Mouse (Mus musculus): ENCODE measurements around the gene Tut1. TPM values are rescaled to one million over a fixed set of nuclear protein-coding genes. Genes with fewer than 3 reads are reported as not detected.

Tut1 gene
- polyA plus RNA-seq (2011; ENCODE audit: insufficient read depth, insufficient read length, low read depth, missing spikeins): 26.4 and 30.1 TPM in 2 replicates

- H3K27me3 ChIP-seq (ENCODE audit: control insufficient read depth, insufficient read depth, low read length, poor library complexity, severe bottlenecking): no peaks in the 10 kb centered on the region
- peak within 1 kb of the TSS; percentile 96 for H3K4me3 ChIP-seq (ENCODE audit: low read depth, low read length)
- H3K9me3 ChIP-seq (replicated peaks; ENCODE audit: control insufficient read depth, insufficient read depth, low read length, poor library complexity, severe bottlenecking): no peaks in the 10 kb centered on the region
- TF ChIP-seq CTCF (IDR thresholded peaks at IDR 0.05; ENCODE audit: low read depth, low read length) (no peak), EP300 (IDR thresholded peaks at IDR 0.05; ENCODE audit: insufficient read depth, low read depth, low read length) (peak; percentile 46; the same call in 1 of the 2 replicates), POLR2A (IDR thresholded peaks at IDR 0.05; ENCODE audit: insufficient read depth, low read length) (peak; percentile 74)
- H3K27ac ChIP-seq (ENCODE audit: insufficient read depth, low read length): peak within 1 kb of the TSS; percentile 41
- no peaks in the 10 kb centered on the region for H3K4me1 ChIP-seq (ENCODE audit: control insufficient read depth, insufficient read depth, low read length)
- peak within 1 kb of the TSS; percentile 85 for H3K9ac ChIP-seq (ENCODE audit: low read depth, poor library complexity, severe bottlenecking)
- H3K36me3 ChIP-seq (ENCODE audit: control insufficient read depth, insufficient read depth, low read length, poor library complexity, severe bottlenecking): peaks cover 44% of the 10 kb centered on the region
Observed at GRCm38 (mm10) chr19:8953135-8954039, at the start of gene Tut1. Gene Tut1 (plus strand): TSS chr19:8953847.

- H3K9ac ChIP-seq (ENCODE audit: low read depth, poor library complexity, severe bottlenecking): no peak overlapping the region
- no peaks in the 10 kb centered on the region for H3K9me3 ChIP-seq (replicated peaks; ENCODE audit: control insufficient read depth, insufficient read depth, low read length, poor library complexity, severe bottlenecking)
- no peaks in the 10 kb centered on the region for H3K4me1 ChIP-seq (ENCODE audit: control insufficient read depth, insufficient read depth, low read length)
- no peaks in the 10 kb centered on the region for H3K27me3 ChIP-seq (ENCODE audit: control insufficient read depth, insufficient read depth, low read length, poor library complexity, severe bottlenecking)
- no peak overlapping the region for H3K27ac ChIP-seq (ENCODE audit: insufficient read depth, low read length)
- no peak overlapping the region for H3K4me3 ChIP-seq (ENCODE audit: low read depth, low read length)
- peaks cover 86% of the 10 kb centered on the region for H3K36me3 ChIP-seq (ENCODE audit: control insufficient read depth, insufficient read depth, low read length, poor library complexity, severe bottlenecking)
- TF ChIP-seq EP300 (IDR thresholded peaks at IDR 0.05; ENCODE audit: insufficient read depth, low read depth, low read length) (no peak), CTCF (IDR thresholded peaks at IDR 0.05; ENCODE audit: low read depth, low read length) (no peak)
Observed at GRCm38 (mm10) chr19:8908531-8908930, 45.1 kb upstream of the Tut1 start.

GRCm38 (mm10) chr19:8911810-8912209 is 41.8 kb upstream of the Tut1 start:
- H3K9ac ChIP-seq (ENCODE audit: low read depth, poor library complexity, severe bottlenecking): no peak overlapping the region
- H3K36me3 ChIP-seq (ENCODE audit: control insufficient read depth, insufficient read depth, low read length, poor library complexity, severe bottlenecking): peaks cover 87% of the 10 kb centered on the region
- no peaks in the 10 kb centered on the region for H3K27me3 ChIP-seq (ENCODE audit: control insufficient read depth, insufficient read depth, low read length, poor library complexity, severe bottlenecking)
- H3K9me3 ChIP-seq (replicated peaks; ENCODE audit: control insufficient read depth, insufficient read depth, low read length, poor library complexity, severe bottlenecking): no peaks in the 10 kb centered on the region
- no peaks in the 10 kb centered on the region for H3K4me1 ChIP-seq (ENCODE audit: control insufficient read depth, insufficient read depth, low read length)
- H3K27ac ChIP-seq (ENCODE audit: insufficient read depth, low read length): no peak overlapping the region
- no peak for TF ChIP-seq CTCF (IDR thresholded peaks at IDR 0.05; ENCODE audit: low read depth, low read length)
- TF ChIP-seq EP300 (IDR thresholded peaks at IDR 0.05; ENCODE audit: insufficient read depth, low read depth, low read length): no peak
- TF ChIP-seq POLR2A (IDR thresholded peaks at IDR 0.05; ENCODE audit: insufficient read depth, low read length): no peak
- no peak overlapping the region for H3K4me3 ChIP-seq (ENCODE audit: low read depth, low read length)

DNA sequence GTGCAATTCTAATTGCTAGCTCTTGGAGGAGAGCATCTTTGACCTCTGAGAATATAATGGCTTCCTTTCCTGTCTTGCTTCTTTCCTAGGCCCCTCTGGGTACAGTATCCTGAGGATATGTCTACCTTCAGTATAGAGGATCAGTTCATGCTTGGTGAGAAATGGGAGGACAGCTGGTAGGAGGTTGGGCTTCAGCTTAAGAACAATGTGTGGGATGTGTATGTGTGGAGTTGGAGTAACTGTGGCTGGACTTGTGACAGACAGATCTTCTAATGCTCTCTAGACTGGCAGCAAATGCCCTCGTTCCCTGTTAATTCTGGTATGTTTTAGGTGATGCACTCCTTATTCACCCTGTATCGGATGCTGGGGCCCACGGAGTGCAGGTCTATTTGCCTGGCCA is 39.4 kb upstream of the Tut1 start:
- H3K36me3 ChIP-seq (ENCODE audit: control insufficient read depth, insufficient read depth, low read length, poor library complexity, severe bottlenecking): peaks cover 69% of the 10 kb centered on the region
- no peak overlapping the region for H3K9ac ChIP-seq (ENCODE audit: low read depth, poor library complexity, severe bottlenecking)
- H3K27me3 ChIP-seq (ENCODE audit: control insufficient read depth, insufficient read depth, low read length, poor library complexity, severe bottlenecking): no peaks in the 10 kb centered on the region

GRCm38 (mm10) chr19:8919000-8919399 is 34.6 kb upstream of the Tut1 start:
- Histone ChIP-seq H3K27ac (ENCODE audit: insufficient read depth, low read length) (peak overlapping the region; percentile 77; the same call in 1 of the 2 replicates), H3K4me3 (ENCODE audit: low read depth, low read length) (no peak overlapping the region), H3K4me1 (ENCODE audit: control insufficient read depth, insufficient read depth, low read length) (peaks cover 2% of the 10 kb centered on the region), H3K9ac (ENCODE audit: low read depth, poor library complexity, severe bottlenecking) (peak overlapping the region; percentile 65), H3K36me3 (ENCODE audit: control insufficient read depth, insufficient read depth, low read length, poor library complexity, severe bottlenecking) (peaks cover 29% of the 10 kb centered on the region), H3K27me3 (ENCODE audit: control insufficient read depth, insufficient read depth, low read length, poor library complexity, severe bottlenecking) (no peaks in the 10 kb centered on the region), H3K9me3 (replicated peaks; ENCODE audit: control insufficient read depth, insufficient read depth, low read length, poor library complexity, severe bottlenecking) (no peaks in the 10 kb centered on the region)
- TF ChIP-seq CTCF (IDR thresholded peaks at IDR 0.05; ENCODE audit: low read depth, low read length) (no peak), EP300 (IDR thresholded peaks at IDR 0.05; ENCODE audit: insufficient read depth, low read depth, low read length) (no peak), POLR2A (IDR thresholded peaks at IDR 0.05; ENCODE audit: insufficient read depth, low read length) (no peak)

More for the DNA sequence above, 39.4 kb upstream of the Tut1 start:
- H3K9me3 ChIP-seq (replicated peaks; ENCODE audit: control insufficient read depth, insufficient read depth, low read length, poor library complexity, severe bottlenecking): no peaks in the 10 kb centered on the region
- no peak overlapping the region for H3K4me3 ChIP-seq (ENCODE audit: low read depth, low read length)
- no peak for TF ChIP-seq EP300 (IDR thresholded peaks at IDR 0.05; ENCODE audit: insufficient read depth, low read depth, low read length)
- TF ChIP-seq CTCF (IDR thresholded peaks at IDR 0.05; ENCODE audit: low read depth, low read length): no peak
- TF ChIP-seq POLR2A (IDR thresholded peaks at IDR 0.05; ENCODE audit: insufficient read depth, low read length): no peak
- no peaks in the 10 kb centered on the region for H3K4me1 ChIP-seq (ENCODE audit: control insufficient read depth, insufficient read depth, low read length)
- H3K27ac ChIP-seq (ENCODE audit: insufficient read depth, low read length): no peak overlapping the region

GRCm38 (mm10) chr19:8919684-8920072 is 34.0 kb upstream of the Tut1 start:
- TF ChIP-seq EP300 (IDR thresholded peaks at IDR 0.05; ENCODE audit: insufficient read depth, low read depth, low read length) (no peak), POLR2A (IDR thresholded peaks at IDR 0.05; ENCODE audit: insufficient read depth, low read length) (no peak), CTCF (IDR thresholded peaks at IDR 0.05; ENCODE audit: low read depth, low read length) (no peak)
- Histone ChIP-seq H3K36me3 (ENCODE audit: control insufficient read depth, insufficient read depth, low read length, poor library complexity, severe bottlenecking) (peaks cover 22% of the 10 kb centered on the region), H3K9me3 (replicated peaks; ENCODE audit: control insufficient read depth, insufficient read depth, low read length, poor library complexity, severe bottlenecking) (no peaks in the 10 kb centered on the region), H3K4me3 (ENCODE audit: low read depth, low read length) (0 out of 2 replicates have a peak overlapping the region, but pooled peaks have one; percentile 30), H3K4me1 (ENCODE audit: control insufficient read depth, insufficient read depth, low read length) (peaks cover 2% of the 10 kb centered on the region), H3K27me3 (ENCODE audit: control insufficient read depth, insufficient read depth, low read length, poor library complexity, severe bottlenecking) (no peaks in the 10 kb centered on the region), H3K27ac (ENCODE audit: insufficient read depth, low read length) (peak overlapping the region; percentile 77), H3K9ac (ENCODE audit: low read depth, poor library complexity, severe bottlenecking) (peak overlapping the region; percentile 65)
